Mouse (Mus musculus) gastrocnemius, postnatal 25 days (tissue): ENCODE measurements around the gene Xdh. TPM values are rescaled to one million over a fixed set of nuclear protein-coding genes. Genes with fewer than 3 reads are reported as not detected.

Experiments used
- DNase-seq: peaks from one replicate; pipeline ENCODE4 v3.0.0; 2022
- long read RNA-seq, 2 experiments: library from polyadenylated mRNA; stranded (forward); transcript quantifications; one replicate each; pipeline ENCODE4 v2.0.0; 2021
- total RNA-seq, 2 experiments: library from RNA; stranded (reverse); gene quantifications; 1 replicate in 1 of 2; 2 replicates in 1 of 2; pipeline ENCODE4 v1.2.3; 2021

Xdh gene
- total RNA-seq: 10 to 100 TPM; 31.3 to 39.1 TPM
- long read RNA-seq, experiment 1, full-length matches to known transcripts: 27 of 31 reads
- long read RNA-seq, experiment 1, partial matches to known transcripts: 2 of 31 reads
- long read RNA-seq, experiment 1, other reads (novel, unspliced or antisense): 2 of 31 reads
- long read RNA-seq, experiment 2, full-length matches to known transcripts: 28 of 32 reads
- long read RNA-seq, experiment 2, partial matches to known transcripts: 2 of 32 reads
- long read RNA-seq, experiment 2, other reads (novel, unspliced or antisense): 2 of 32 reads

- DNase-seq: peak; percentile 74
Measured at GRCm38 (mm10) chr17:73950062-73950735, at the start of gene Xdh. Gene Xdh, minus strand, starts transcription at chr17:73950196.

- no peak for DNase-seq
Measured at GRCm38 (mm10) chr17:73995907-73996645, 46.1 kb upstream of the Xdh start.

- DNase-seq: no peak
Measured at GRCm38 (mm10) chr17:73991264-73991663, 41.3 kb upstream of the Xdh start.

GRCm38 (mm10) chr17:73986571-73986970 is 36.6 kb upstream of the Xdh start:
- DNase-seq: no peak

GRCm38 (mm10) chr17:73985936-73986335 is 35.9 kb upstream of the Xdh start:
- DNase-seq: no peak

- no peak for DNase-seq
Measured at GRCm38 (mm10) chr17:73984508-73984907, 34.5 kb upstream of the Xdh start.

GRCm38 (mm10) chr17:73982871-73983270 is 32.9 kb upstream of the Xdh start:
- DNase-seq: no peak

- no peak for DNase-seq
Measured at GRCm38 (mm10) chr17:73976066-73976465, 26.1 kb upstream of the Xdh start.

GRCm38 (mm10) chr17:73972648-73973047 is 22.7 kb upstream of the Xdh start:
- no peak for DNase-seq

- DNase-seq: no peak
Measured at GRCm38 (mm10) chr17:73971291-73971690, 21.3 kb upstream of the Xdh start.

- DNase-seq: peak; percentile 80
Measured at GRCm38 (mm10) chr17:73970361-73971027, 20.5 kb upstream of the Xdh start.

GRCm38 (mm10) chr17:73964856-73965255 is 14.9 kb upstream of the Xdh start:
- DNase-seq: no peak

GRCm38 (mm10) chr17:73962628-73963043 is 12.6 kb upstream of the Xdh start:
- peak; percentile 30 for DNase-seq

- peak; percentile 22 for DNase-seq
Measured at GRCm38 (mm10) chr17:73961801-73962403, 11.9 kb upstream of the Xdh start.

- DNase-seq: no peak
Measured at GRCm38 (mm10) chr17:73960745-73961144, 10.7 kb upstream of the Xdh start.

- no peak for DNase-seq
Measured at GRCm38 (mm10) chr17:73952103-73952521, 2.1 kb upstream of the Xdh start.

- no peak for DNase-seq
Measured at GRCm38 (mm10) chr17:73950970-73951369, 974 bp upstream of the Xdh start.

- DNase-seq: no peak
Measured at GRCm38 (mm10) chr17:73949498-73949897, 498 bp downstream of the Xdh start.

- DNase-seq: no peak
Measured at GRCm38 (mm10) chr17:73948801-73949200, 1.2 kb downstream of the Xdh start.

GRCm38 (mm10) chr17:73948039-73948438 is 2.0 kb downstream of the Xdh start:
- peak; percentile 23 for DNase-seq

GRCm38 (mm10) chr17:73946856-73947255 is 3.1 kb downstream of the Xdh start:
- DNase-seq: no peak

GRCm38 (mm10) chr17:73944661-73945060 is 5.3 kb downstream of the Xdh start:
- no peak for DNase-seq
